Mouse (Mus musculus) hematopoietic stem cell, adult 5-6 weeks (primary cell): ENCODE data around the gene Tex26. TPM values are rescaled to one million over a fixed set of nuclear protein-coding genes. Genes with fewer than 3 reads are reported as not detected.

ENCODE experiments used
- ATAC-seq, 2 experiments: fragments of 125-278 bp in 1 of 2; replicated peaks in 1 of 2; 2 replicates each; pipeline ENCODE4 v1.8.0; 2016 to 2017; ENCODE audit warnings: inconsistent platforms in 2 of 2, mild to moderate bottlenecking in 2 of 2, moderate number of reproducible peaks in 2 of 2, low read depth in 1 of 2, moderate TSS enrichment in 1 of 2; ENCODE audit not compliant: low FRiP score in 2 of 2, poor library complexity in 2 of 2, severe bottlenecking in 2 of 2, insufficient read depth in 1 of 2, low TSS enrichment in 1 of 2
- total RNA-seq: library from RNA; stranded (forward); fragments of 172-1452, 232-1000 nt; gene quantifications from 2 replicates; pipeline ENCODE4 v1.2.3, GENCODE M21; 2017

The Tex26 gene
- total RNA-seq, 1 experiment from 2014 or later, result not detected

- peak; percentile 97 to 98 for ATAC-seq
These were observed 11.1 kb upstream of the Tex26 start for GRCm38 (mm10) chr5:149428347-149428746.

GRCm38 (mm10) chr5:149428810-149429255 is 10.6 kb upstream of the Tex26 start:
- peak; percentile 73 to 79 for ATAC-seq

GRCm38 (mm10) chr5:149429541-149429940 is 9.9 kb upstream of the Tex26 start:
- no peak for ATAC-seq

- ATAC-seq, result no peak
These were observed 8.5 kb upstream of the Tex26 start for GRCm38 (mm10) chr5:149430943-149431342.

GRCm38 (mm10) chr5:149433618-149434017 is 5.8 kb upstream of the Tex26 start:
- ATAC-seq, result no peak

GRCm38 (mm10) chr5:149434141-149434690 is 5.2 kb upstream of the Tex26 start:
- peak in 1 of 2 experiments; percentile 20; a peak in 1 of 4 replicates for ATAC-seq

GRCm38 (mm10) chr5:149436541-149436940 is 2.9 kb upstream of the Tex26 start:
- ATAC-seq, result no peak

GRCm38 (mm10) chr5:149437150-149437549 is 2.3 kb upstream of the Tex26 start:
- no peak for ATAC-seq

- peak; percentile 33 to 39; a peak in 3 of 4 replicates for ATAC-seq
These were observed 717 bp downstream of the Tex26 start for GRCm38 (mm10) chr5:149440180-149440573.

GRCm38 (mm10) chr5:149441646-149442276 is 2.3 kb downstream of the Tex26 start:
- ATAC-seq, result no peak

GRCm38 (mm10) chr5:149442277-149442660 is 2.8 kb downstream of the Tex26 start:
- ATAC-seq, result no peak

GRCm38 (mm10) chr5:149444451-149444850 is 5.0 kb downstream of the Tex26 start:
- ATAC-seq, result no peak

GRCm38 (mm10) chr5:149446495-149446894 is 7.0 kb downstream of the Tex26 start:
- peak in 1 of 2 experiments; percentile 39; a peak in 1 of 4 replicates for ATAC-seq

- no peak for ATAC-seq
These were observed 8.3 kb downstream of the Tex26 start for GRCm38 (mm10) chr5:149447733-149448132.

- no peak for ATAC-seq
These were observed 9.9 kb downstream of the Tex26 start for GRCm38 (mm10) chr5:149449406-149449805.

- no peak for ATAC-seq
These were observed 11.8 kb downstream of the Tex26 start for GRCm38 (mm10) chr5:149451209-149451681.

GRCm38 (mm10) chr5:149454281-149454680 is 14.8 kb downstream of the Tex26 start:
- ATAC-seq, result peak; percentile 71 to 75

- ATAC-seq, result no peak
These were observed 17.1 kb downstream of the Tex26 start for GRCm38 (mm10) chr5:149456544-149456943.

- no peak for ATAC-seq
These were observed 22.6 kb downstream of the Tex26 start for GRCm38 (mm10) chr5:149462071-149462470.
